Mouse (Mus musculus): ENCODE results near the gene B3glct. TPM values are rescaled to one million over a fixed set of nuclear protein-coding genes. Genes with fewer than 3 reads are reported as not detected.

Gene B3glct
- polyA plus RNA-seq, 1 experiment from 2014 or later, result 15.3 TPM

DNA sequence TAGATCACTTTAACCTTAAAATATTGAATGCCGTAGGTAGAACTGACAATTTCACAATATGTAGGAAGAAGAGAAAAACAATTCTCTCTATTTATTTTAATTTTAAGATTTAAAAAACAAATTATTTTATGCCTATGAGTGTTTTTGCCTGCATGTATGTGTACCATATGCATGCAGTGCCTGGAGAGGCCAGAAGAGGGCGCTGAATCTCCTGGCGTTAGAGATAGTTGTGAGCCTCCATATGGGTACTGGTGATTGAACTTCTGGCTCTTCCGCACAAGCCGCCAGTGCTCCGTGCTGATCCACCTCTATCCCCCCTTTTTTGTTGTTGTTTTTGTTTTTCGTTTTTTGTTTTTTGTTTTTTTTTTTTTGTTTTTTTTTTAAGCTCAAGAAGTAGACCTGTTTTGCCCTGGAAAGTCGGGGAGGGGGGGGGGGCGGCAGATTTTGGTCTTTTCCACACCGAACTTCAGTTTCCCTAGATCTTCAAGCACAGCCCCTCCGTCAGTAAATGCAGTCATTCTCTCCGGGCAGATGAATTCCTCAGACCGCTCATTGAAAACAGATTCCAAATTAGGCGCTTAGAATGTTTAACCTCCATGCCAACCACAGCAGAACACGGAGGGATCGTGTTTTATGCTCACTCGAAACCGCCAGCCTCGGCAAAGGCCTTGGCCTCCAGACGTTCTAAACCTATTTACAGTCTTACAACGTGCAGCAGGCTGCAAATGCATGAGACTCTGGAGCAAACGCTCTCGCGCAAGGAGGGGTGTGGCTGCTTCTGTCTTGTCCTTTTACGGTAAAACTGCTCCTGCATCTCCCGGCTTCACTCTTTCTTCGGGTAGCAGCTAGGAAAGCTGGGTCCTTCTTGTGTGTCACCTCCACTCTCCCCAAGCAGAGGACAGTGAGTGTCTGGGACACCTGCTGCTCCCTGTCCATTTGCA is 70.9 kb downstream of the B3glct start:
- Histone ChIP-seq H3K36me3 (ENCODE audit: control insufficient read depth, insufficient read depth, low read length) (no peaks in the 10 kb centered on the region), H3K9ac (ENCODE audit: low read depth, low read length) (no peak overlapping the region), H3K4me2 (replicated peaks; ENCODE audit: low read depth, low read length) (no peak overlapping the region), H3K27ac (ENCODE audit: low read depth, low read length) (no peak overlapping the region), H3K27me3 (ENCODE audit: control insufficient read depth, insufficient read depth, low read length) (no peaks in the 10 kb centered on the region), H3K4me1 (replicated peaks; ENCODE audit: control insufficient read depth, insufficient read depth, low read length) (no peaks in the 10 kb centered on the region), H3K9me3 (ENCODE audit: control insufficient read depth, low read length) (no peaks in the 10 kb centered on the region), H3K4me3 (ENCODE audit: low read depth, low read length) (no peak overlapping the region)
- 83% methylated on average over 27 of the region's 27 CpGs for WGBS
- DNase-seq (ENCODE audit: low spot score) (peak; percentile 10), ATAC-seq (ENCODE audit: low FRiP score) (no peak)

GRCm38 (mm10) chr5:149751861-149752260 is 73.8 kb downstream of the B3glct start:
- Histone ChIP-seq H3K27ac (ENCODE audit: low read depth, low read length) (no peak overlapping the region), H3K4me2 (replicated peaks; ENCODE audit: low read depth, low read length) (no peak overlapping the region), H3K36me3 (ENCODE audit: control insufficient read depth, insufficient read depth, low read length) (no peaks in the 10 kb centered on the region), H3K27me3 (ENCODE audit: control insufficient read depth, insufficient read depth, low read length) (no peaks in the 10 kb centered on the region), H3K9me3 (ENCODE audit: control insufficient read depth, low read length) (no peaks in the 10 kb centered on the region), H3K9ac (ENCODE audit: low read depth, low read length) (no peak overlapping the region), H3K4me3 (ENCODE audit: low read depth, low read length) (no peak overlapping the region), H3K4me1 (replicated peaks; ENCODE audit: control insufficient read depth, insufficient read depth, low read length) (no peaks in the 10 kb centered on the region)
- no peak for DNase-seq (ENCODE audit: low spot score)
- no peak for ATAC-seq (ENCODE audit: low FRiP score)
- WGBS, result 61% methylated on average over 5 of the region's 5 CpGs

- H3K27me3 ChIP-seq (ENCODE audit: control insufficient read depth, insufficient read depth, low read length), result no peaks in the 10 kb centered on the region
Observed at GRCm38 (mm10) chr5:149753073-149753472, 75.0 kb downstream of the B3glct start.

DNA sequence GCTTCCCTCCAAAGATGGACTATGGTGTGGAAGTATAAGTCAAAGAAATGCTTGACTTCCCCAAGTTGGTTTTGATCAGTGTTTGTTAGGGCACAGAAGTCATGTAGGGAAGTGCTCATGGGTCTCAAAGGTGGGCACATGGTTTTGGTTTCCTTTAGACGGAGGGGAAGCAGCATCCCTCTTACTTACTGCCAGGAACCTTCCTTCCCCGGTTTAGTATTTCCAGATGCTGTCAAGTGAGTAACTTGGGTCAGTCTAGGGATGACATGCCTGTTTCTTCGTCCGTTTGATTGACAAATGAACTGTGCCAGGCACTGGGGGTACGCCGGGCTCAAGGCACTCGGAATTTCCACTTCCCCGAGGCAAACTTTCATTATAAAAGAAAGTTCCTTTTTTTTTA is 89.1 kb downstream of the B3glct start:
- Histone ChIP-seq H3K9me3 (ENCODE audit: control insufficient read depth, low read length) (no peaks in the 10 kb centered on the region), H3K4me3 (ENCODE audit: low read depth, low read length) (no peak overlapping the region), H3K27me3 (ENCODE audit: control insufficient read depth, insufficient read depth, low read length) (no peaks in the 10 kb centered on the region), H3K36me3 (ENCODE audit: control insufficient read depth, insufficient read depth, low read length) (no peaks in the 10 kb centered on the region), H3K4me2 (replicated peaks; ENCODE audit: low read depth, low read length) (no peak overlapping the region), H3K27ac (ENCODE audit: low read depth, low read length) (no peak overlapping the region), H3K4me1 (replicated peaks; ENCODE audit: control insufficient read depth, insufficient read depth, low read length) (no peaks in the 10 kb centered on the region), H3K9ac (ENCODE audit: low read depth, low read length) (no peak overlapping the region)
- 75% methylated on average over 8 of the region's 8 CpGs for WGBS
- DNase-seq (ENCODE audit: low spot score), result no peak
- ATAC-seq (ENCODE audit: low FRiP score), result no peak

More at GRCm38 (mm10) chr5:149753073-149753472, 75.0 kb downstream of the B3glct start:
- no peak overlapping the region for H3K9ac ChIP-seq (ENCODE audit: low read depth, low read length)
- no peak overlapping the region for H3K4me3 ChIP-seq (ENCODE audit: low read depth, low read length)
- DNase-seq (ENCODE audit: low spot score), result no peak
- 89% methylated on average over 3 of the region's 3 CpGs for WGBS
- H3K27ac ChIP-seq (ENCODE audit: low read depth, low read length), result no peak overlapping the region
- no peak overlapping the region for H3K4me2 ChIP-seq (replicated peaks; ENCODE audit: low read depth, low read length)
- no peak for ATAC-seq (ENCODE audit: low FRiP score)
- H3K4me1 ChIP-seq (replicated peaks; ENCODE audit: control insufficient read depth, insufficient read depth, low read length), result no peaks in the 10 kb centered on the region
- H3K9me3 ChIP-seq (ENCODE audit: control insufficient read depth, low read length), result 0 out of 2 replicates have a peak, but pooled peaks cover 2% of the 10 kb centered on the region
- H3K36me3 ChIP-seq (ENCODE audit: control insufficient read depth, insufficient read depth, low read length), result no peaks in the 10 kb centered on the region

GRCm38 (mm10) chr5:149767651-149768301 is 89.7 kb downstream of the B3glct start:
- H3K9ac ChIP-seq (ENCODE audit: low read depth, low read length), result no peak overlapping the region
- H3K4me3 ChIP-seq (ENCODE audit: low read depth, low read length), result no peak overlapping the region
- DNase-seq (ENCODE audit: low spot score), result no peak
- H3K4me1 ChIP-seq (replicated peaks; ENCODE audit: control insufficient read depth, insufficient read depth, low read length), result no peaks in the 10 kb centered on the region
- H3K27ac ChIP-seq (ENCODE audit: low read depth, low read length), result no peak overlapping the region
- H3K9me3 ChIP-seq (ENCODE audit: control insufficient read depth, low read length), result no peaks in the 10 kb centered on the region
- ATAC-seq (ENCODE audit: low FRiP score), result no peak
- no peaks in the 10 kb centered on the region for H3K27me3 ChIP-seq (ENCODE audit: control insufficient read depth, insufficient read depth, low read length)
- 85% methylated on average over 5 of the region's 5 CpGs for WGBS
- H3K36me3 ChIP-seq (ENCODE audit: control insufficient read depth, insufficient read depth, low read length), result no peaks in the 10 kb centered on the region
- no peak overlapping the region for H3K4me2 ChIP-seq (replicated peaks; ENCODE audit: low read depth, low read length)

DNA sequence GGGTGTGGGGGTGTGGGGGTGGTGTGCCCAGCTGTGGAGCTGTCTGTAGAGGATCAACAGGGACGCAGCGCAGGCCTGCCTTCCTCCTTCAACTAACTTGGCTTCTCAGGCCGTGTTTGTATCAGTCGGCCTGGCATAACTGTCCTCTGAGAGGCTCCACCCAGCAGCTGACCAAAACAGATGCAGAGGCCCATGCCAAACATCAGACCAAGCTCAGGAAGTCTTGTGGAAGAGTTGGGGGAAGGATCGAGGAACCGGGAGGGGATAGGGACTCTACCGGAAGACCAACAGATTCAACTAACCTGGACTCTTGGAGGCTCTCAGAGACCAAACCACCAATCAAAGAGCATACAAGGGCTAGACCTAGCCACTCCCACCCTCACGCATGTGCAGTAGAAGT is 91.6 kb downstream of the B3glct start:
- ATAC-seq (ENCODE audit: low FRiP score) (no peak), DNase-seq (ENCODE audit: low spot score) (no peak)
- 94% methylated on average over 8 of the region's 8 CpGs for WGBS
- H3K4me1 ChIP-seq (replicated peaks; ENCODE audit: control insufficient read depth, insufficient read depth, low read length), result no peaks in the 10 kb centered on the region
- no peak overlapping the region for H3K4me2 ChIP-seq (replicated peaks; ENCODE audit: low read depth, low read length)
- no peaks in the 10 kb centered on the region for H3K36me3 ChIP-seq (ENCODE audit: control insufficient read depth, insufficient read depth, low read length)
- H3K9me3 ChIP-seq (ENCODE audit: control insufficient read depth, low read length), result no peaks in the 10 kb centered on the region
- H3K27ac ChIP-seq (ENCODE audit: low read depth, low read length), result no peak overlapping the region
- no peak overlapping the region for H3K9ac ChIP-seq (ENCODE audit: low read depth, low read length)
- no peaks in the 10 kb centered on the region for H3K27me3 ChIP-seq (ENCODE audit: control insufficient read depth, insufficient read depth, low read length)
- no peak overlapping the region for H3K4me3 ChIP-seq (ENCODE audit: low read depth, low read length)

DNA sequence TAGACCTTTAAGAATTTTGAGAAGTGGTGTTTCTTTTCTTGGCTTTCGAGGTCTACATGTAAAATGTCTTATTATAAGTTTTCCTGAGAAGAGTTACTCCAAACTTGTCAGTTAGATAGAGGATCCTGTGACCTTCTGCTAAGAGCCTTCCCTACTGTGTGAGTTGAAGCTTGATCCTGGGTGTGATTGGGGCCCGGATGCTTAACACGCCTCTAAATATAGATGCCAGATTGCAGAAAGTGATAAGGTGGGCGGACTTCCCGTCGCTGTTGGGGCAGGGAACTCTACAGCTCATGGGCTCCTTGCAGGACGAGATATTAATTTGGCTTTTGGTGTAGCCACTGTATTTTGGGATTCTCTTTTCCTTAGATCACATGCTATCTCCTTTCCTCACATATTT is 98.0 kb downstream of the B3glct start:
- no peaks in the 10 kb centered on the region for H3K9me3 ChIP-seq (ENCODE audit: control insufficient read depth, low read length)
- DNase-seq (ENCODE audit: low spot score), result no peak
- WGBS, result 88% methylated on average over 7 of the region's 7 CpGs
- H3K4me1 ChIP-seq (replicated peaks; ENCODE audit: control insufficient read depth, insufficient read depth, low read length), result no peaks in the 10 kb centered on the region
- H3K36me3 ChIP-seq (ENCODE audit: control insufficient read depth, insufficient read depth, low read length), result no peaks in the 10 kb centered on the region
- H3K27me3 ChIP-seq (ENCODE audit: control insufficient read depth, insufficient read depth, low read length), result no peaks in the 10 kb centered on the region
- no peak for ATAC-seq (ENCODE audit: low FRiP score)
- H3K9ac ChIP-seq (ENCODE audit: low read depth, low read length), result no peak overlapping the region
- no peak overlapping the region for H3K27ac ChIP-seq (ENCODE audit: low read depth, low read length)
- H3K4me3 ChIP-seq (ENCODE audit: low read depth, low read length), result no peak overlapping the region
- no peak overlapping the region for H3K4me2 ChIP-seq (replicated peaks; ENCODE audit: low read depth, low read length)

DNA sequence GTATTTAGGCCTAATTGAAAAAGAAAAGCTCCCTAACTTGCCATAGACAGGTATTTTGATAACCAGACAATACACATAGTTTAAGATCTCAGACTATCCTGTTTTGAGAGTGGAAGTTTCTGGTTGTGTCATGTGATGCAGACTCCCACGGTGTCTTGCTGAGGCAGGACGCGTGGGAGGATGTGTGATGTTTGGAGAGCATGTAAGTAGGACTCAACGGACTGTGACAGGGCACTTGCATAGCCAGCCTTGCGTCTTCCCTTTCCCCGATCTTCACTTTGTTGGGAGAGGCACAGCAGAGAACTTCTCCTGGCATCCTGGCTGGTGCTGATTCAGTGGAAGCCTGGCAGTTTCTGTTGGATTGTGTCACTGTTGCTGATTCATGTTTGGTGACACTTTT is 101.7 kb downstream of the B3glct start:
- WGBS, result 88% methylated on average over 6 of the region's 6 CpGs
- no peak overlapping the region for H3K9ac ChIP-seq (ENCODE audit: low read depth, low read length)
- no peak for DNase-seq (ENCODE audit: low spot score)
- H3K9me3 ChIP-seq (ENCODE audit: control insufficient read depth, low read length), result no peaks in the 10 kb centered on the region
- no peak overlapping the region for H3K27ac ChIP-seq (ENCODE audit: low read depth, low read length)
- no peak overlapping the region for H3K4me3 ChIP-seq (ENCODE audit: low read depth, low read length)
- ATAC-seq (ENCODE audit: low FRiP score), result no peak
- H3K36me3 ChIP-seq (ENCODE audit: control insufficient read depth, insufficient read depth, low read length), result no peaks in the 10 kb centered on the region
- no peaks in the 10 kb centered on the region for H3K4me1 ChIP-seq (replicated peaks; ENCODE audit: control insufficient read depth, insufficient read depth, low read length)
- no peak overlapping the region for H3K4me2 ChIP-seq (replicated peaks; ENCODE audit: low read depth, low read length)
- no peaks in the 10 kb centered on the region for H3K27me3 ChIP-seq (ENCODE audit: control insufficient read depth, insufficient read depth, low read length)

DNA sequence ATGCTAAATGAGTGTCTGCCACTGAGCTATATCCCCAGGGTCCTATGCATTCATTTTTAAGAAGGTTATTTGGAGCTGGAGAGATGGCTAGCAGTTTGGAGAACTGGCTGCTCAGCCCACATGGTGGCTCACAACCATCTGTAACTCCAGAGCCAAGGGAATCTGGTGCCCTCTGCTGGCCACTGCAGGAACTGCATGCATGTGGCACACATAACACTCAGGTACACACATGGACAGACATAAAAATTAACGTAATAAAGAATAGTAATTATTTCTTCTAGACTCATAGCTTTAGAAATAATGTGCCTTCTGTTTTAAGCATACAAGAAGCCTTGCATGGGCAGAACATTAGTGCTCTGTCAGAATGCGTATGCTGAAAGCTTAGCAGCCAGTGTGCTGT is 102.4 kb downstream of the B3glct start:
- H3K27me3 ChIP-seq (ENCODE audit: control insufficient read depth, insufficient read depth, low read length), result no peaks in the 10 kb centered on the region
- no peaks in the 10 kb centered on the region for H3K9me3 ChIP-seq (ENCODE audit: control insufficient read depth, low read length)
- ATAC-seq (ENCODE audit: low FRiP score), result no peak

More for the DNA sequence above, 102.4 kb downstream of the B3glct start:
- Histone ChIP-seq H3K4me2 (replicated peaks; ENCODE audit: low read depth, low read length) (no peak overlapping the region), H3K4me1 (replicated peaks; ENCODE audit: control insufficient read depth, insufficient read depth, low read length) (no peaks in the 10 kb centered on the region), H3K9ac (ENCODE audit: low read depth, low read length) (no peak overlapping the region), H3K4me3 (ENCODE audit: low read depth, low read length) (no peak overlapping the region), H3K36me3 (ENCODE audit: control insufficient read depth, insufficient read depth, low read length) (no peaks in the 10 kb centered on the region), H3K27ac (ENCODE audit: low read depth, low read length) (no peak overlapping the region)
- DNase-seq (ENCODE audit: low spot score), result peak; percentile 31
- WGBS, result 95% methylated on average over 2 of the region's 2 CpGs
